Mouse (Mus musculus) heart, postnatal 0 days (tissue): ENCODE measurements around the gene Glo1. TPM values are rescaled to one million over a fixed set of nuclear protein-coding genes. Genes with fewer than 3 reads are reported as not detected.

Source experiments
- ATAC-seq: fragments of 200-750 bp; cut with Nextera tagmentation; 2 replicates; pipeline ENCODE4 v1.8.0; 2017; ENCODE audit warnings: low read depth, moderate number of reproducible peaks, moderate library complexity; ENCODE audit not compliant: insufficient read depth
- DNase-seq: peaks from one replicate; pipeline ENCODE4 v3.0.0-alpha.2; 2016; ENCODE audit warnings: low spot score
- H3K27ac ChIP-seq: fragments of 300-500 bp; sonication (generic); 2 replicates; pipeline ENCODE4 v1.5.1; 2014; ENCODE audit warnings: low read depth, mild to moderate bottlenecking
- H3K27me3 ChIP-seq: fragments of 300-500 bp; sonication (generic); 2 replicates; pipeline ENCODE4 v1.6.1; 2014; ENCODE audit warnings: low read length, mixed read lengths; ENCODE audit not compliant: control insufficient read depth, insufficient read depth
- H3K36me3 ChIP-seq: fragments of 300-500 bp; sonication (generic); replicated peaks from 2 replicates; pipeline ENCODE4 v1.6.1; 2014; ENCODE audit warnings: low read length, mixed read lengths; ENCODE audit not compliant: control insufficient read depth, insufficient read depth
- H3K4me1 ChIP-seq: fragments of 300-500 bp; sonication (generic); 2 replicates; pipeline ENCODE4 v1.6.1; 2014; ENCODE audit warnings: antibody characterized with exemption; ENCODE audit not compliant: control insufficient read depth, insufficient read depth
- H3K4me2 ChIP-seq: fragments of 300-500 bp; sonication (generic); 2 replicates; pipeline ENCODE4 v1.6.1; 2014; ENCODE audit warnings: low read depth, mild to moderate bottlenecking, low read length, moderate library complexity
- H3K4me3 ChIP-seq: fragments of 300-500 bp; sonication (generic); 2 replicates; pipeline ENCODE4 v1.5.1; 2014; ENCODE audit warnings: low read depth, low read length
- H3K9ac ChIP-seq: fragments of 300-500 bp; sonication (generic); replicated peaks from 2 replicates; pipeline ENCODE4 v1.6.1; 2014; ENCODE audit warnings: low read depth, low read length, mixed read lengths
- H3K9me3 ChIP-seq: fragments of 300-500 bp; sonication (generic); replicated peaks from 2 replicates; pipeline ENCODE4 v1.6.1; 2016; ENCODE audit warnings: low read length; ENCODE audit not compliant: control insufficient read depth
- CTCF ChIP-seq: IDR thresholded peaks from 2 replicates; pipeline ENCODE4 v1.5.1; 2016; ENCODE audit warnings: antibody characterized with exemption, control low read depth, low read depth
- EP300 ChIP-seq: IDR thresholded peaks from 2 replicates; pipeline ENCODE4 v1.6.1; 2016; ENCODE audit warnings: antibody characterized with exemption, low read depth
- WGBS: fragments of 180-500 bp; shearing (Covaris S2); extraction: QIAGEN DNeasy Blood & Tissue Kit; methylation state at CpG from one replicate; pipeline ENCODE4 v1.1.7; 2014; 5-methylcytosine and 5-hydroxymethylcytosine counted together
- polyA plus RNA-seq: library from polyadenylated mRNA; unstranded; fragments of >200 nt; fragmentation: Nextera tagmentation; extraction: Ambion mirVana; gene quantifications from 2 replicates; pipeline ENCODE4 v1.2.1, GENCODE M21; 2015
- total RNA-seq: library from RNA; depleted of rRNA; stranded (reverse); fragments of >200 nt; gene quantifications from 2 replicates; pipeline ENCODE4 v1.2.3, GENCODE M21; 2014; ENCODE audit warnings: low replicate concordance

The Glo1 gene
- total and polyA plus RNA-seq, 2 experiments from 2014 or later: 143 to 184 TPM

- Histone ChIP-seq H3K9ac (no peak overlapping the region), H3K4me1 (no peaks in the 10 kb centered on the region), H3K27ac (no peak overlapping the region), H3K27me3 (no peaks in the 10 kb centered on the region), H3K4me2 (no peak overlapping the region), H3K4me3 (no peak overlapping the region), H3K36me3 (no peaks in the 10 kb centered on the region), H3K9me3 (peaks cover 7% of the 10 kb centered on the region; the same call in 1 of the 2 replicates)
- DNase-seq: no peak
- 76% methylated on average over 8 of the region's 8 CpGs for WGBS
- no peak for TF ChIP-seq CTCF
- TF ChIP-seq EP300: no peak
- ATAC-seq: no peak
Observed at GRCm38 (mm10) chr17:30662131-30662530, 35.5 kb upstream of the Glo1 start.

GRCm38 (mm10) chr17:30658152-30658544, 31.5 kb upstream of the Glo1 start:
- Histone ChIP-seq H3K36me3 (no peaks in the 10 kb centered on the region), H3K27me3 (no peaks in the 10 kb centered on the region), H3K4me1 (no peaks in the 10 kb centered on the region), H3K9me3 (no peaks in the 10 kb centered on the region), H3K4me3 (peak overlapping the region; percentile 43), H3K27ac (no peak overlapping the region), H3K9ac (peak overlapping the region; percentile 40), H3K4me2 (peak overlapping the region; percentile 68)
- peak; percentile 58; the same call in 1 of the 2 replicates for ATAC-seq
- 23% methylated on average over 13 of the region's 13 CpGs for WGBS
- TF ChIP-seq EP300 (no peak), CTCF (no peak)
- DNase-seq: peak; percentile 36

- Histone ChIP-seq H3K4me2 (peak overlapping the region; percentile 68), H3K9me3 (0 out of 2 replicates have a peak, but pooled peaks cover 2% of the 10 kb centered on the region), H3K9ac (peak overlapping the region; percentile 40), H3K27me3 (no peaks in the 10 kb centered on the region), H3K27ac (no peak overlapping the region), H3K4me3 (peak overlapping the region; percentile 43), H3K36me3 (no peaks in the 10 kb centered on the region), H3K4me1 (no peaks in the 10 kb centered on the region)
- ATAC-seq: no peak
- 59% methylated on average over 8 of the region's 8 CpGs for WGBS
- DNase-seq: no peak
- TF ChIP-seq CTCF (no peak), EP300 (no peak)
Observed at GRCm38 (mm10) chr17:30657530-30658151, 31.0 kb upstream of the Glo1 start.

- no peak for ATAC-seq
- no peak overlapping the region for H3K4me2 ChIP-seq
- H3K4me1 ChIP-seq: no peaks in the 10 kb centered on the region
- H3K9ac ChIP-seq: no peak overlapping the region
- H3K4me3 ChIP-seq: no peak overlapping the region
- WGBS: 95% methylated on average over 6 of the region's 6 CpGs
- no peak for DNase-seq
- no peak for TF ChIP-seq EP300
- TF ChIP-seq CTCF: peak; percentile 19
- H3K27ac ChIP-seq: no peak overlapping the region
- peaks cover 7% of the 10 kb centered on the region for H3K9me3 ChIP-seq
- H3K27me3 ChIP-seq: no peaks in the 10 kb centered on the region
- no peaks in the 10 kb centered on the region for H3K36me3 ChIP-seq
Observed at GRCm38 (mm10) chr17:30653010-30653409, 26.3 kb upstream of the Glo1 start.

GRCm38 (mm10) chr17:30648770-30649169, 22.1 kb upstream of the Glo1 start:
- 91% methylated on average over 3 of the region's 3 CpGs for WGBS

GRCm38 (mm10) chr17:30640896-30641295, 14.2 kb upstream of the Glo1 start:
- WGBS: 95% methylated on average over 5 of the region's 5 CpGs
- no peak for ATAC-seq
- DNase-seq: no peak
- no peak for TF ChIP-seq EP300
- no peak for TF ChIP-seq CTCF
- Histone ChIP-seq H3K4me2 (no peak overlapping the region), H3K4me1 (no peaks in the 10 kb centered on the region), H3K27ac (no peak overlapping the region), H3K4me3 (no peak overlapping the region), H3K27me3 (no peaks in the 10 kb centered on the region), H3K9ac (no peak overlapping the region), H3K9me3 (no peaks in the 10 kb centered on the region), H3K36me3 (no peaks in the 10 kb centered on the region)

More at GRCm38 (mm10) chr17:30648770-30649169, 22.1 kb upstream of the Glo1 start:
- peaks cover 7% of the 10 kb centered on the region for H3K9me3 ChIP-seq
- no peak overlapping the region for H3K27ac ChIP-seq
- H3K4me2 ChIP-seq: no peak overlapping the region
- no peaks in the 10 kb centered on the region for H3K4me1 ChIP-seq
- no peaks in the 10 kb centered on the region for H3K27me3 ChIP-seq
- no peak for ATAC-seq
- no peak overlapping the region for H3K9ac ChIP-seq
- H3K4me3 ChIP-seq: no peak overlapping the region
- H3K36me3 ChIP-seq: no peaks in the 10 kb centered on the region
- no peak for DNase-seq
- TF ChIP-seq EP300: no peak
- TF ChIP-seq CTCF: no peak
